Mouse (Mus musculus) gastrocnemius, postnatal 14 days (tissue): Measurements from ENCODE around the gene Nol6. TPM values are rescaled to one million over a fixed set of nuclear protein-coding genes. Genes with fewer than 3 reads are reported as not detected.
A peak's percentile ranks its signal among the peaks of the same experiment; 100 is the strongest.

ENCODE experiments used
- DNase-seq: peaks from one replicate; pipeline ENCODE4 v3.0.0; 2021; ENCODE audit warnings: mixed read lengths
- intact Hi-C: fragments of 180-260 bp; cut with DNase I; formaldehyde crosslinking; loops from one replicate; pipeline ENCODE4 v1.15.1; 2025; ENCODE audit warnings: low total_unique reads
- long read RNA-seq, 2 experiments: library from polyadenylated mRNA; stranded (forward); transcript quantifications; one replicate each; pipeline ENCODE4 v2.0.0; 2021
- total RNA-seq, 2 experiments: library from RNA; stranded (reverse); gene quantifications; 2 replicates each; pipeline ENCODE4 v1.2.3; 2021

The Nol6 gene
- 10 to 100 TPM; 15.3 to 16.6 TPM for total RNA-seq
- long read RNA-seq, experiment 1, full-length matches to known transcripts, result 9 of 12 reads
- long read RNA-seq, experiment 1, partial matches to known transcripts, result 2 of 12 reads
- long read RNA-seq, experiment 1, other reads (novel, unspliced or antisense), result 1 of 12 reads
- long read RNA-seq, experiment 2, full-length matches to known transcripts, result 21 of 29 reads
- long read RNA-seq, experiment 2, partial matches to known transcripts, result 7 of 29 reads
- long read RNA-seq, experiment 2, other reads (novel, unspliced or antisense), result 1 of 29 reads

DNA sequence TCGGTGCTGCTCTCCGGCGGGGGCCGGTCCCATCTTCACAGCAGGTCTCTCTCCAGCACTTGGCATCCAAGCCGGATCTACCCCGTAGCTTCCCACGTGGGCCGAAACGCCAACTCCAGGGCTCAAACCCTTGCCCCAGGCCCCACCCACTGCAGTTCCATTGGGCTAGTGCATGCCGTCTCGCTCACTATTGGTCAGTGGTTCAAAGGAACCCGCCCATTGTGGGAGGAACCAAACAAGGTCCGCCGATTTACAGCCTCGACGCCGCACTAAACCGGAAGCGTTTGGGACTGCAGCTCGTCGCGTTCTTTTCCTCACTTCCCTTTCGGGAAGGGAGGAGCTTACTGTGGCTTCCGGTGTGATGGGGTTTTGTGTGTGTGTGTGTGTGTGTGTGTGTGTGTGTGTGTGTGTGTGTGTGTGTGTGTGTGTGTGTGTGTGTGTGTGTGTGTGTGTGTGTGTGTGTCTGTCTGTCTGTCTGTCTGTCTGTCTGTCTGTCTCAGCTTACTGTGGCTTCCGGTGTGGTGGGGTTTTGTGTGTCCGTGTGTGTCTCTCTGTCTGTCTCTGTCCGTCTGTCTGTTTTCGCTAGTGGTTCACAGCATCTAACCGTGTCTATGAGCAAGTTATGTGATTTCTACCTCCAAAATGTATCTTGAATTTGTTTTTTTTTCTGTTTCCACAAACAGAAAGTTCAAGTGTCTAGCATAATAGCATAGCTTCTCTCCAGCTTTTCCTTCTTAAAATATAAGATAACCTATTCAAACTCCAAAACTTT lies at the start of gene Nol6:
Gene Nol6, minus strand, starts transcription at position 276 of the 772 bp plus-strand sequence.
- intact Hi-C loops, result loop anchor here (10.0 kb wide), 1 partner anchor 150 kb away; the partner anchor contains the start of gene Ubap2
- DNase-seq, result peak; percentile 98

DNA sequence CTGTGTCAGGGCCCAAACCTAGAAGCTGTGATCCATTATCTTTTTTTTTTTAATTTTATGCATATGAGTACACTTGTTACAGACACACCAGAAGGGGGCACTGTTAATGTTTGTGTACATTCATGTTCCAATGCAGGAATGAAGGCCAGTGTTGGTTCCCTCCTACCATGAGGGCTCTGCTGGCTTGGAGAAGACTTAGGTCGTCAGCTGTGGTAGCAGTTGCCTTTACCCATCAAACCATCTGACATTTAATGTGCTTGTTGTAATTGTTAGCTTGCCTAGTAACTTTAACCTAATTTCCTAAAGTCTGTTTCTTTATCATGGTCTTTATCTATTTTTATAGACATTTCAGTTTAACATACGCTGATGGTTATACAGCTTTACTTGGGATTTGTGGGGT lies 46.7 kb upstream of the Nol6 start:
- no peak for DNase-seq
- intact Hi-C loops, result no loop called here

DNA sequence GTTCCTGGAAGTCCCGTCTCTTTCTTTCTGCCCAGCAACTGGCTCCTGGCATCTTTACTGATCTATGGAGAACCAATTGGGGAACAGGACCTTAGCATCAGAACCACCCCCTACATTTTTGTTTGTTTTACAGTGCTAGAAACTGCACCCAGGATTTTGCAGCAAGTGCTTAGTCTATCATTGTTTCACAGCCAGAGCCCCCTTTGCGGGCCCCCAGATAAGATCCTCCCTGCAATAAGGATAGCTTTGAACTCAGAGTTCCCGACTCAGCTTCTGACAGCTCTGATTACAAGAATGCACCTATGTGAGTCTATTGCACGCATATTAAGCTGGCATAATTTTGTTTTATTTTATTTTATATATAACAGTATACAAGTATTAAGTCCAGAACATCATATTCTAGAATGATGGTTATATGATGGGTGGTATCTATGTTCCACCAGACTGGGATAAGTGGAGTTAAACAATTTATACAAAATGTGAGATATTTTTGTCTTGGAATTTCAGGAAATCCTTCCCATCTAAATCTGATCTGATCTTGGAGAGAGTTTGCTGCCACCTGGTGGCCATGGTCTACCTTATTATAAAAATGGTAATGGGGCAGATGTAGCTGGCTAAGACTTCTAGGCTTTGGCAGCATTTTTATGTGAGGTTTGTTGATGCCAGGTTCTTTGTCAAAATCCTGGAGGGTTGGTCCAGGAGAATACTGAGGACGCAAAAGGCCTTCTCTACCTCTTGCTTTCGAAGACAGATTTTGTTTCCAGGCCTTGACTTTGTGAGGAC lies 41.6 kb upstream of the Nol6 start:
- DNase-seq, result peak; percentile 76
- intact Hi-C loops, result loop anchor here (5.0 kb wide), 1 partner anchor 39 kb away; no protein-coding TSS in a partner anchor

- intact Hi-C loops, result loop anchor here (5.0 kb wide), 1 partner anchor 38 kb away; no protein-coding TSS in a partner anchor
- no peak for DNase-seq
These were observed 40.7 kb upstream of the Nol6 start for GRCm38 (mm10) chr4:41164974-41165373.

- intact Hi-C loops, result no loop called here
- DNase-seq, result no peak
These were observed 37.0 kb upstream of the Nol6 start for GRCm38 (mm10) chr4:41161232-41161631.

DNA sequence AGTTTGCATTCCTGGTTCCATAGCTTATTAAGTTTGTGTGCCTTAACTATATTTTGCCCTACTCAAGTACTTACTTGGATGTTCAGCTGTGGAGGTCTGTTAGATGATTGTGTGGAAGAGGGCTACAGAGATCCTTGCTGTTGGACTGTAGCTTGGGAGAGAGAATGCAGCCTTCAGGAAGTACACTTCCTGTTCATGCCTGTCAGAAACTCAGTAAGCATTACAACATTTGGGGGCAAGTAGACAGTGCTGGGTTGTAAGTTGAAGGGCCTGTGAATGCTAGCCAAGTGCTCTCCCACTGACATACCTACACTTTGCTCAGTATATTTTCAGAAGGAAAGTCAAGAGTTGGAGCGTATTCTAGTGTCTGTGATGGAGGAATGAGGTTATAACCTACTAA lies 34.0 kb upstream of the Nol6 start:
- no peak for DNase-seq
- intact Hi-C loops, result no loop called here

DNA sequence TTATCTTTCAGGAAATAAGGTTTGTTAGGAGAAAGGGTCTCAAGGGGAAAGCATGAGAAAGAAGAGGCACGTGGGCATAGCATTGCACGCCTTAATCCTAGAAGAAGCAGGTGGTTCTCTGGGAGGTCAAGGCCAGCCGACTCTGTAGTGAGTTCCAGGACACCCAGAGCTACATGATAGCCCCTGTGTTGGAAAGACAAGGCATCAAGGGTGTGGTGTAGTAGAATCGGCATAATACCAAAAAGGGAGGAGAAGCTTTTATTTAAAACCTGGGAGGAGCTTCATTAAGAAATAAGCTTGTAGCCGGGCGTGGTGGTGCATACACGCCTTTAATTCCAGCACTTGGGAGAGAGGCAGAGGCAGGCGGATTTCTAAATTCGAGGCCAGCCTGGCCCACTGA lies 32.7 kb upstream of the Nol6 start:
- intact Hi-C loops, result no loop called here

DNA sequence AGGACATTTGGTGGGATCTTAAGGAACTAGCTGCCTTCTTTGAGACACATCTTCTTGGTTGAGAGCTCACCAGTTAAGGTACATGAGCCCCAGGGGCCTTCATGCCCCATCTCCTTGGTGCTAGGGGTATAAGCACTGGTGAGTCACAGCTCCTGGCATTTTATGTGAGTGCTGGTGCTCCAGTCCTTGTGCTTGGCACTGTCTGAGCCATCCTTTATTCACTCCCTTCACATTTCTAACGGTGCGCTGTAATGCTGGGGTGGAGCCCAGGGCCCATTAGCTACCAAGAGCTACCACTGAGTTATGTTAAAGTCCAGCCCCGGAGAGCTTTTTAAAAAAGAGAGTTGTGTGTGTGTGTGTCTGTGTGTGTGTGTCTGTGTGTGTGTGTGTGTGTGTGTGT lies 28.9 kb upstream of the Nol6 start:
- intact Hi-C loops, result no loop called here
- no peak for DNase-seq

More for the DNA sequence above, 32.7 kb upstream of the Nol6 start:
- no peak for DNase-seq

DNA sequence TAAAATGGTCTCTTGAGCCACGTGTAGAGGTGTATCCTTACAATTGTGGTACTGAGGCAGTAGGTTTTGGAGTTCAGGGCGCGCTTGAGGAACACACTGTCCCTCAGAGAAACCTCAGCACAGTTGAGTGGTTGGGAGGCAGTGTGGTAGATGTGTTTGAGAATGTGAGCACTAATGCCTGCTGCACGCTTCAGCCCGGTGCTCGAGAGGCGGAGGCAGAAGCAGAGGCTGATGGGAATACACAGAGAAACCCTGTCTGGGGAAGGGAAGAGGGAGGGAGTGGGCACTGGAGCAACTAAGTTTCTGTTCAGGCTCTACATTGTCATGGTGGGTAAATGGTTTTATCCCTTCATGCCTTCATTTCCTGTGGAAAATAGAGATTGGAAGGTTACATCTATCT lies 26.9 kb upstream of the Nol6 start:
- intact Hi-C loops, result no loop called here
- no peak for DNase-seq

- no peak for DNase-seq
- intact Hi-C loops, result no loop called here
These were observed 25.6 kb upstream of the Nol6 start for GRCm38 (mm10) chr4:41149891-41150290.

- intact Hi-C loops, result no loop called here
- DNase-seq, result no peak
These were observed 18.3 kb upstream of the Nol6 start for GRCm38 (mm10) chr4:41142601-41143000.

DNA sequence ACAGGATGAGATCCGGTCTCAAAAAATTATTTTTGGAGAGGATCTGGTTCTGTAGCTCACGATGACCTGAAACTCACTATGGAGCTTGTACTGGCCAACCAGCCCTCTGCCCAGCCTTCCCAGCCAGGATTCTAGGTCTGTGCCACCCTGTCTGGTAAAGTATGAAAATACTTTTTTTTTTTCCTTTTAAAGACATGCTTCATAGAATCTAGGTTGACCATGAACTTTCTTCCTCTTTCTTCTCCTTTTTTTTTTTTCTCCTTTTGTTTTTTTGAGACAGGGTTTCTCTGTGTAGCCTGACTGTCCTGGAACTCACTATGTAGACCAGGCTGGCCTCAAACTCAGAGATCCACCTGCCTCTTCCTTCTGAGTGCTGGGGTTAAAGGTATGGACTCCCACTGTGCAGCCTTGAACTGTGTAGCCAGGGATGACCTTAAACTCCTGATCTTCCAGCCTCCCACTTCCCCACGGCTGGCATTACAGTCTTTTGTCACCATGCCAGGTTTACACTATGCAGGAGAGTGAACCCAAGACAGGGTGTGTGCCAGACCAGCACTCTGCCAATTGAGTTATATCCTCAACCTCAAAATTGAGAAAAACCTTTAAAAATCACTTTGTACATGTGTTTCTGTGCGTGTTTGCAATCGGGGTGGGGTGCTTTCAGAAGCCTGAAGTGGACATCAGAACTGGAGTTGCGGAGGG lies 16.1 kb upstream of the Nol6 start:
- intact Hi-C loops, result no loop called here
- no peak for DNase-seq

GRCm38 (mm10) chr4:41136811-41137210 lies 12.6 kb upstream of the Nol6 start:
- intact Hi-C loops, result no loop called here
- DNase-seq, result no peak

- peak; percentile 26 for DNase-seq
- intact Hi-C loops, result no loop called here
These were observed 12.2 kb upstream of the Nol6 start for GRCm38 (mm10) chr4:41136454-41136805.

DNA sequence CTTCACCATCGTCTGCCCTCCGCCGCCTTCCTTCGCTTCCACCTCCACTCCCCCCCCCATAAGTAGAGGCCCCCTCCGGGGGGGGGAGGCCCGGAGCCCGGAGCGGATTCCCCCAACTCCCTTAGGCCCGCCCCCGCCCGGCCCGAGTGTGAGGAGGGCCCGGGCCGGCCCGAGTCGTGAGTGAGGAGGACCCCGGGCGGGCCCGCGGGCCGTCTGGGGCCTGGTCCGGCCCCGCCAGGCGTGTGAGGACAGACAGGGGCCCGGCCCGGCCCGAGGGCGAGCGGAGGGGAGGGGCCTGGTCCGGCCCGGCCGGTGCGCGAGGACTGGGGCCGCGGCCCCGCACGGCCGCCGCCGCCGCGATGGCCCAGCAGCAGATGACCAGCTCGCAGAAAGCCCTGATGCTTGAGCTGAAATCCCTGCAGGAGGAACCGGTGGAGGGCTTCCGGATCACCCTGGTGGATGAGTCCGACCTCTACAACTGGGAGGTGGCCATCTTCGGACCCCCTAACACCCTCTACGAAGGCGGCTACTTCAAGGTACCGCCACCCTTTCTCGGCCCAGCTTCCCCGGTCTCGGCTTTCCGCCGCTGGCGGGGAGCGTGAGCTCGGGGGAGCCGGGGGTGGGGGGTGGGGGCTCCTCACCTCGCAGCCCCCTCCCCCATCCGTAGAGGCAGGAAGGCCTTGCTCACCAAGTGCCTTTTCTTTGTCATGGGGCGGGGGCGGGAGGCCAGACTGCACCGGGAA lies 11.6 kb upstream of the Nol6 start, which contains the start of gene Ube2r2:
Gene Ube2r2, plus strand, starts transcription at position 33 of the 743 bp plus-strand sequence.
- peak; percentile 75 for DNase-seq
- intact Hi-C loops, result no loop called here

- intact Hi-C loops, result no loop called here
- peak; percentile 83 for DNase-seq
These were observed 10.9 kb upstream of the Nol6 start for GRCm38 (mm10) chr4:41134935-41135710.

DNA sequence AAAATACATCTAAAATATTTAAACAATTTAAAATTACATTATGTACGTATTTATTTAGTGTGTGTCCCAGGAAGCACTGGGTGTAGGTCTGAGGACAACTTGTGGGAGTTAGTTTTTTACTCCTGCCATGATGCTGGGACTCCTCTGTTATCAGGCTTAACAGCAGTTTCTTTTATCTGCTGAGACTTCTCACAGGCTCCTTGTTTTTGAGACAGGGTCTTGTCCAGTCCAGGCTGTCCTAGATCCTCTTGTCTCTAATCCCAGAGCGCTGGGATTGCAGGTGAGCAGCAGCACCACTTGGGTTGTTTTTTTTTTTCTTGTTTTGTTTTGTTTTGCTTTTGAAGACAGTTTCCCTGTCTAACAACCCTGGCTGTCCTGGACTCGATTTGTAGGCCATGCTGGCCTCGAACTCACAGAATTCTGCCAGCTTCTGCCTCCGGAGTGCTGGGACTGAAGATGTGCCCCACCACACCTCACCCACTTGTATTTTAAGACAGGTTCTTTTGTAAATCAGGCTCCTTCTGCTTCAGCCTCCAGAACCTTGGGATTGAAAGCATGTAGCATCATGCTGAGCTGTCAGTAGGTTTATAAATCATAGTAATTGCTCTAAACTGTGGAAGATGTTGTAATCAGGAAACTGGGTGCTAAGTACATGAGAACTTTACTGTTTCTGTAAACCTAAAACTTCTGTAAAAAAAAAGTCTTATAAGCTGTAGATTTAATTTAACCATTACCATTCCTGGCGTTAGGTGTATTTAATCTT lies 9.5 kb upstream of the Nol6 start:
- intact Hi-C loops, result no loop called here
- DNase-seq, result no peak
